Mouse (Mus musculus) cerebellum, adult 11 months (tissue): ENCODE measurements around the gene Stkld1.
A peak's percentile ranks its signal among the peaks of the same experiment; 100 is the strongest.
"Not testable (repeated sequence)": the region's sequence is repeated elsewhere in the genome, so short reads cannot be mapped to it uniquely, and the experiment has no call there.

Experiments used
- DNase-seq: peaks from one replicate; pipeline ENCODE4 v3.0.0; 2022

Gene Stkld1

GRCm38 (mm10) chr2:26933304-26934055 is at the start of gene Stkld1, which contains the start of gene Surf4:
Gene Stkld1 (plus strand): TSS chr2:26934047.
Gene Surf4 (minus strand): TSS chr2:26933928.
- DNase-seq = peak; percentile 91

GRCm38 (mm10) chr2:26885541-26885940 is 48.3 kb upstream of the Stkld1 start:
- DNase-seq = not testable (repeated sequence)

DNA sequence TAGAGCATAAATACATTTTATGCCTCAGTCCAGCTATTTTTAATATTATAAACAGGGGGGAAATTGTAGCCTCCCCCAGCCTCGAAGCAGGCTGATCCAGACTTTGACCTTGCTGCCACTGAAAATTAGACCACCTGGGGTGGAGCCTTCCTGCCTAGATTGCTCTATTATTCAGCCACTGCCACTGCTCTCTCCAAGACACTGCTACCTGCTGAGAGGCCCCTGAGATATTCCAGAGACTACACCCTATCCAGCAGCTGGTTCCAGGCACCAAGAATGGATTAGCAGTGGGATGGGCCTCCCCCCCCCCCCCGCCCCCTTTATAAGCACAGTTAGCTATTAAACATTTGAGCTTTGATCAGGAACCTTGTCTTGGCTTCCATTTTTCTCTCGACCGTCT is 47.7 kb upstream of the Stkld1 start:
- DNase-seq = not testable (repeated sequence)

DNA sequence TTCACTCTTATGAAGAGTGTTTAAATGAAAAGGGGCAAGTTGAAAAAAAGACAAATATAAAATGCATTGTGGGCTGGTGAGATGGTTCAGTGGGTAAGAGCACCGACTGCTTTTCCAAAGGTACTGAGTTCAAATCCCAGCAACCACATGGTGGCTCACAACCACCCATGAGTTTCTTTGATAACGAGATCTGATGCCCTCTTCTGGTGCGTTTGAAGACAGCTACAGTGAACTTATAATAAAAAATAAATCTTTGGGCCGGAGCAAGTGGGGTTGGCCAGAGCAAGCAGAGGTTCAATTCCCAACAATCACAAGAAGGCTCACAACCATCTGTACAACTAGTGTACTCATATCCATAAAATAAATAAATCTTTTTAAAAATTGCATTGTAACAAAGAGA is 37.9 kb upstream of the Stkld1 start:
- no peak for DNase-seq

- DNase-seq = no peak
Observed at GRCm38 (mm10) chr2:26900731-26901130, 33.1 kb upstream of the Stkld1 start.

DNA sequence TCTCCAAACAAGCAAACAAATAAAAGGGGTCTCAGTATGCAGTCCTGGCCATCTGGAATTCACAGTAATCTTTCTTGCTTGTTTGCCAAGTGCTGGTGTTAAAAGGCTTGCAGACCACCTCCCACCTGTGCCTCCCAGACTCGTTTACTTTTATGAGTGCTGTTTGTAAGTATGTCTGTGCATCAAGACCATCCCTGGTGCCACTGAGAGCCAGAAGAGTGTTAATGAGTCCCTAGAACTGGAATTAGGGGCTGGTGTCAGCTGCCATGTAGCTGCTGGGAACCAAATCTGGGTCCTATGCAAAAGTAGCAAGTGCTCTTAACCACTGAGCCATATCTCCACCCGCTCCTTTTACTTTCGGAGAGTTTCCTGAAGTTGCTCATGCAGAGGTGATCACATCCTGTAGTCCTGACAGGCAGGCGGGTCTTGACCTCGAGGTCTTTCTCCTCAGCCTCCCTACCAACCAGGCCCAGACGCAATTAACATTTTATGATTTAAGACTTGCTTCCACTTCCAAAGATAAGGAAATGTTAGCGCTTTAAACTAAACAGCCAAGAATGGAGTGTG is 31.9 kb upstream of the Stkld1 start:
- DNase-seq = no peak

DNA sequence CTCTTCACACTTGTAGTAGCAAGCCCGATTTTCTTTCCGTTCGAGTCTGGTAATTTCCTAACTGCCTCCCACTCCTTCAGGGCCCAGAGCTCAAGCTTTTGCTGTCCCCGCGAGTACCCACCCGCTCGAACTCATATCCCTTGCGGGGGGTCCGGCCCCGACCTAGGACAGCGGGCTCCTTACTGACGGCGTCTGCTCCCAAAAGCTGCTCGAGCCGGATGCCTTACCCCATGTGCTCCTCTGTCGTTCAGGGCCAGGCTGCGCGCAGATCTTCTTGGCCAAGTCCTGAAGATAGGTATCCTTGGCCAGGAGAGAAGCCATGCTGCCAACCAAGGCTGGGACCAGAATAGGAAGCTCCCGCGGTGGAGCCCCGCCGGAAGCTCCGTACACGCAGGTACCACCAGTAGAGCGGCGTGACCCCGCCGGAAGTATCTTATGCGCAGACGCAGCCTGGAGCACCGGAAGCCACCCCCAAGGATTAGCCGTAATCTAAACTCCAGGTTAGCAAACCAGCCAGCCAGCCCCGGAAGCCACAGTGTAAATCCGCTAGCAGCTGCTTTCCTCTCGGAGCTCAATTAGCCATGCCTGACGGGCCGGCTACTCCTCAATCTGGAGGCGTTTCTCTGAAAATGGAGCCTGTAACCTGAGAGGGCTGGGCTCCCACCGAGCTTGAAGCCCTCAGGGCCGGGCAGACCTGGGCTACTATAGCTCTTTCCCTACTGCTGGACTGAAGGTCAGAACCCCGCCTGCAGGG is 31.2 kb upstream of the Stkld1 start, which contains the start of gene Surf6:
Surf6 (minus strand) TSS at position 413 of the 754 bp plus-strand sequence.
- DNase-seq = peak; percentile 91

GRCm38 (mm10) chr2:26903311-26903710 is 30.5 kb upstream of the Stkld1 start:
- no peak for DNase-seq

GRCm38 (mm10) chr2:26905936-26906335 is 27.9 kb upstream of the Stkld1 start:
- no peak for DNase-seq

GRCm38 (mm10) chr2:26906431-26906830 is 27.4 kb upstream of the Stkld1 start:
- DNase-seq = no peak

GRCm38 (mm10) chr2:26907109-26907508 is 26.7 kb upstream of the Stkld1 start:
- no peak for DNase-seq

- no peak for DNase-seq
Observed at GRCm38 (mm10) chr2:26908710-26909386, 25.0 kb upstream of the Stkld1 start.

GRCm38 (mm10) chr2:26909387-26909784 is 24.5 kb upstream of the Stkld1 start:
- DNase-seq = no peak

DNA sequence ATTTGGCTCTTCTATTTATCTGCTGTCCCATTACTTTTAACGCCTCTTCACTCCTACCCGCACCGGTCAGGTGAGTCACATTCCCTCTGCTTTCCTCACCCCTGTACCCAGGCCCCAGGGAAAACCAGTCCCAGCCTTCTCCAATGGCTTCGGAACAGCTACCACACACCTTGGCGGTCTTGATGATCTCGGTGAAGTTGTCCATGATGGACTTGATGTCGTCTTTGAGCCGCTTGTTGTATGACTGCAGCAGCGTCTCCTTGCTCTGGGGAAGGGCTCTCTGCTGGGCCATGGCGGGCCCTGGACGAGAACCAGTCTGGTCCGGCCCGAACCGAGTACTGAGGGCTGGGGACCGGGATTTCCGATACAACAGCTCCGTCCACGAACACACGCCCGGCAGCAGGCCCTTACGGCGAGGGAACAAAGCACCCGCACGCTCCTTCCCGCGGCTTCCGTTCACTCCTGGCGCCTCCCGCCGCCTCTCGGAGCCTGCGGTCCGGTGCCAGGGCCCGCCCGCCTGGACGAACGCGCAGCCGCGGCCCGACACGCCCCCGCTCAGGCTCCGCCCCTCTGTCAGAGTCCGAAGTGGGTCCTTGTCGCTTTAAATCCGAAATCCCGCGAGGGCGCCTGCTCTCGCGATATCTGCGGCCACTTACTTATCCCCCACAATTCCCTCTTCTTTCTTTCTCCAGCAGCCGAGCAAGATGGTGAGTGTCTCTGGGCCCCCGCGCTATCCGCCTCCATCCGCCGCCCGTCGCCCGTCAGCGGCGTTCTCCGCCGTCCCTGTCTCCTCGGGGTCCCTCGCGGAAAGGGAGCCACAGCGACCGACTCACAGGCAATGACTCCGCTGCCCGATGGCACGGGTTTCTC is 23.5 kb upstream of the Stkld1 start, which contains the start of the genes Med22 and Rpl7a:
Med22 (minus strand) TSS at position 554 of the 870 bp plus-strand sequence.
Rpl7a (plus strand) TSS at position 641 of the 870 bp plus-strand sequence.
- peak; percentile 100 for DNase-seq

GRCm38 (mm10) chr2:26910994-26911765 is 22.7 kb upstream of the Stkld1 start:
- peak; percentile 54 for DNase-seq

DNA sequence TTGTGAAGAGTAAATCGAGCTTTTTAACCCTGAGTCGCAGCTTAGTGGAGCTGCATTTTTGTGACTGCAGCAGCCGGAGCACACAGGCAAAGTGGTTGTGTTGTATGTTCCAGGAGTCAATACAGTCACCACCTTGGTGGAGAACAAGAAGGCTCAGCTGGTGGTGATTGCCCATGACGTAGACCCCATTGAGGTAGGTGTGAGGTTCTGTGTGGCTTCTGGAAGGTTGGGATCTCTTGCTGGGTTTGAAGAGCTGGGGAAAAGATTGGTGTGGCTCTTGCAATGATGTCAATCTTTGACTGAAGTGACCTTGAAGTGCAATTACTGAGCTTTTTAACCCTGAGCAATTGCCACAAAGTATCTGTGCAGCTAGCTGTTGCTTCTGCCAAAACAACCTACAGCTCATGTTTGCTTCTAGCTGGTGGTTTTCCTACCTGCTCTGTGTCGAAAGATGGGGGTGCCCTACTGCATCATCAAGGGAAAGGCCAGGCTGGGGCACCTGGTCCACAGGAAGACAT is 21.5 kb upstream of the Stkld1 start:
- no peak for DNase-seq

- no peak for DNase-seq
Observed at GRCm38 (mm10) chr2:26913416-26914147, 20.3 kb upstream of the Stkld1 start.

- DNase-seq = no peak
Observed at GRCm38 (mm10) chr2:26914148-26914941, 19.5 kb upstream of the Stkld1 start.
